Mouse (Mus musculus): ENCODE data around the gene Olfr1447. TPM values are rescaled to one million over a fixed set of nuclear protein-coding genes. Genes with fewer than 3 reads are reported as not detected.

The Olfr1447 gene
- polyA plus RNA-seq (2015; fragmentation: Nextera tagmentation; extraction: Ambion mirVana) = not detected in 2 replicates

- H3K9me3 ChIP-seq (ENCODE audit: control insufficient read depth, low read length) = no peaks in the 10 kb centered on the region
- no peaks in the 10 kb centered on the region for H3K36me3 ChIP-seq (ENCODE audit: control insufficient read depth, insufficient read depth)
- H3K4me2 ChIP-seq (ENCODE audit: low read length) = no peak within 1 kb of the TSS
- WGBS = 96% methylated on average over 1 of the region's 1 CpGs
- H3K27me3 ChIP-seq (replicated peaks; ENCODE audit: control insufficient read depth, insufficient read depth, low read length) = no peaks in the 10 kb centered on the region
- H3K4me1 ChIP-seq (replicated peaks; ENCODE audit: control insufficient read depth, insufficient read depth, low read length) = no peaks in the 10 kb centered on the region
- H3K27ac ChIP-seq (ENCODE audit: low read length) = no peak within 1 kb of the TSS
- ATAC-seq = no peak
- no peak within 1 kb of the TSS for H3K4me3 ChIP-seq (replicated peaks; ENCODE audit: low read length)
- no peak within 1 kb of the TSS for H3K9ac ChIP-seq (replicated peaks; ENCODE audit: low read depth, low read length)
Measured at GRCm38 (mm10) chr19:12903643-12904042, at the start of gene Olfr1447. Gene Olfr1447 (minus strand): TSS chr19:12903743.

GRCm38 (mm10) chr19:12949958-12950357 lies 46.4 kb upstream of the Olfr1447 start, which contains the start of gene Olfr1450:
Gene Olfr1450 (plus strand): TSS chr19:12950258.
- no peaks in the 10 kb centered on the region for H3K36me3 ChIP-seq (ENCODE audit: control insufficient read depth, insufficient read depth)
- H3K27ac ChIP-seq (ENCODE audit: low read length) = no peak within 1 kb of the TSS
- H3K4me2 ChIP-seq (ENCODE audit: low read length) = no peak within 1 kb of the TSS
- no peak for ATAC-seq
- H3K4me1 ChIP-seq (replicated peaks; ENCODE audit: control insufficient read depth, insufficient read depth, low read length) = no peaks in the 10 kb centered on the region
- WGBS = 88% methylated on average over 1 of the region's 1 CpGs
- H3K9me3 ChIP-seq (ENCODE audit: control insufficient read depth, low read length) = no peaks in the 10 kb centered on the region; the same call in 1 of the 2 replicates
- no peaks in the 10 kb centered on the region for H3K27me3 ChIP-seq (replicated peaks; ENCODE audit: control insufficient read depth, insufficient read depth, low read length)
- H3K4me3 ChIP-seq (replicated peaks; ENCODE audit: low read length) = no peak within 1 kb of the TSS
- H3K9ac ChIP-seq (replicated peaks; ENCODE audit: low read depth, low read length) = no peak within 1 kb of the TSS

GRCm38 (mm10) chr19:12930540-12930939 lies 27.0 kb upstream of the Olfr1447 start, which contains the start of gene Olfr1449:
Gene Olfr1449 (plus strand): TSS chr19:12930840.
- Histone ChIP-seq H3K4me2 (ENCODE audit: low read length) (no peak within 1 kb of the TSS), H3K4me3 (replicated peaks; ENCODE audit: low read length) (no peak within 1 kb of the TSS), H3K4me1 (replicated peaks; ENCODE audit: control insufficient read depth, insufficient read depth, low read length) (no peaks in the 10 kb centered on the region), H3K9me3 (ENCODE audit: control insufficient read depth, low read length) (peaks cover 2% of the 10 kb centered on the region; the same call in 1 of the 2 replicates), H3K27ac (ENCODE audit: low read length) (no peak within 1 kb of the TSS), H3K27me3 (replicated peaks; ENCODE audit: control insufficient read depth, insufficient read depth, low read length) (no peaks in the 10 kb centered on the region), H3K9ac (replicated peaks; ENCODE audit: low read depth, low read length) (no peak within 1 kb of the TSS), H3K36me3 (ENCODE audit: control insufficient read depth, insufficient read depth) (no peaks in the 10 kb centered on the region)
- ATAC-seq = no peak

- Histone ChIP-seq H3K9ac (replicated peaks; ENCODE audit: low read depth, low read length) (no peak within 1 kb of the TSS), H3K4me2 (ENCODE audit: low read length) (no peak within 1 kb of the TSS), H3K4me1 (replicated peaks; ENCODE audit: control insufficient read depth, insufficient read depth, low read length) (no peaks in the 10 kb centered on the region), H3K9me3 (ENCODE audit: control insufficient read depth, low read length) (no peaks in the 10 kb centered on the region), H3K4me3 (replicated peaks; ENCODE audit: low read length) (no peak within 1 kb of the TSS), H3K36me3 (ENCODE audit: control insufficient read depth, insufficient read depth) (no peaks in the 10 kb centered on the region), H3K27ac (ENCODE audit: low read length) (no peak within 1 kb of the TSS), H3K27me3 (replicated peaks; ENCODE audit: control insufficient read depth, insufficient read depth, low read length) (no peaks in the 10 kb centered on the region)
- no peak for ATAC-seq
- 81% methylated on average over 1 of the region's 1 CpGs for WGBS
Measured at GRCm38 (mm10) chr19:12924319-12924718, 20.8 kb upstream of the Olfr1447 start, which contains the start of gene Olfr1448. Gene Olfr1448 (minus strand): TSS chr19:12924419.

GRCm38 (mm10) chr19:12893424-12893823 lies 10.1 kb downstream of the Olfr1447 start, which contains the start of gene Olfr1446:
Gene Olfr1446 (minus strand): TSS chr19:12893524.
- Histone ChIP-seq H3K36me3 (ENCODE audit: control insufficient read depth, insufficient read depth) (no peaks in the 10 kb centered on the region), H3K4me1 (replicated peaks; ENCODE audit: control insufficient read depth, insufficient read depth, low read length) (no peaks in the 10 kb centered on the region), H3K4me3 (replicated peaks; ENCODE audit: low read length) (no peak within 1 kb of the TSS), H3K27me3 (replicated peaks; ENCODE audit: control insufficient read depth, insufficient read depth, low read length) (no peaks in the 10 kb centered on the region), H3K27ac (ENCODE audit: low read length) (no peak within 1 kb of the TSS), H3K4me2 (ENCODE audit: low read length) (no peak within 1 kb of the TSS), H3K9me3 (ENCODE audit: control insufficient read depth, low read length) (no peaks in the 10 kb centered on the region), H3K9ac (replicated peaks; ENCODE audit: low read depth, low read length) (no peak within 1 kb of the TSS)
- no peak for ATAC-seq
- 79% methylated on average over 1 of the region's 1 CpGs for WGBS

GRCm38 (mm10) chr19:12883555-12883954 lies 20.0 kb downstream of the Olfr1447 start, which contains the start of gene Olfr1445:
Gene Olfr1445 (plus strand): TSS chr19:12883855.
- Histone ChIP-seq H3K4me1 (replicated peaks; ENCODE audit: control insufficient read depth, insufficient read depth, low read length) (no peaks in the 10 kb centered on the region), H3K9ac (replicated peaks; ENCODE audit: low read depth, low read length) (no peak within 1 kb of the TSS), H3K9me3 (ENCODE audit: control insufficient read depth, low read length) (no peaks in the 10 kb centered on the region), H3K4me3 (replicated peaks; ENCODE audit: low read length) (no peak within 1 kb of the TSS), H3K27me3 (replicated peaks; ENCODE audit: control insufficient read depth, insufficient read depth, low read length) (no peaks in the 10 kb centered on the region), H3K27ac (ENCODE audit: low read length) (no peak within 1 kb of the TSS), H3K36me3 (ENCODE audit: control insufficient read depth, insufficient read depth) (no peaks in the 10 kb centered on the region), H3K4me2 (ENCODE audit: low read length) (no peak within 1 kb of the TSS)
- no peak for ATAC-seq
- WGBS = 84% methylated on average over 2 of the region's 2 CpGs

- H3K4me3 ChIP-seq (replicated peaks; ENCODE audit: low read length) = no peak within 1 kb of the TSS
- H3K27ac ChIP-seq (ENCODE audit: low read length) = no peak within 1 kb of the TSS
- H3K4me2 ChIP-seq (ENCODE audit: low read length) = no peak within 1 kb of the TSS
- no peaks in the 10 kb centered on the region for H3K9me3 ChIP-seq (ENCODE audit: control insufficient read depth, low read length)
- H3K4me1 ChIP-seq (replicated peaks; ENCODE audit: control insufficient read depth, insufficient read depth, low read length) = no peaks in the 10 kb centered on the region
- H3K36me3 ChIP-seq (ENCODE audit: control insufficient read depth, insufficient read depth) = no peaks in the 10 kb centered on the region
- H3K9ac ChIP-seq (replicated peaks; ENCODE audit: low read depth, low read length) = no peak within 1 kb of the TSS
- no peak for ATAC-seq
- 81% methylated on average over 1 of the region's 1 CpGs for WGBS
- H3K27me3 ChIP-seq (replicated peaks; ENCODE audit: control insufficient read depth, insufficient read depth, low read length) = no peaks in the 10 kb centered on the region
Measured at GRCm38 (mm10) chr19:12856983-12857382, 46.6 kb downstream of the Olfr1447 start, which contains the start of gene Olfr1444. Gene Olfr1444 (plus strand): TSS chr19:12857283.

Other genes with a start within 250 kb of the Olfr1447 start
- not detected in 2 replicates for gene Olfr1442, start 233.3 kb downstream of the Olfr1447 start, polyA plus RNA-seq (2015; fragmentation: Nextera tagmentation; extraction: Ambion mirVana)
- not detected in 2 replicates for gene Olfr1443, start 225.6 kb downstream of the Olfr1447 start, polyA plus RNA-seq (2015; fragmentation: Nextera tagmentation; extraction: Ambion mirVana)
- not detected in 2 replicates for gene Keg1, start 208.0 kb downstream of the Olfr1447 start, polyA plus RNA-seq (2015; fragmentation: Nextera tagmentation; extraction: Ambion mirVana)
- 1.3 and 1.5 TPM in 2 replicates for gene Cntf, start 138.1 kb downstream of the Olfr1447 start, polyA plus RNA-seq (2015; fragmentation: Nextera tagmentation; extraction: Ambion mirVana)
- gene Zfp91, start 107.6 kb downstream of the Olfr1447 start, polyA plus RNA-seq (2015; fragmentation: Nextera tagmentation; extraction: Ambion mirVana) = 13.1 and 13.3 TPM in 2 replicates
- 0.42 and 0.92 TPM in 2 replicates for gene Lpxn, start 107.5 kb downstream of the Olfr1447 start, polyA plus RNA-seq (2015; fragmentation: Nextera tagmentation; extraction: Ambion mirVana)
- gene Gm5244, start 57.1 kb downstream of the Olfr1447 start, polyA plus RNA-seq (2015; fragmentation: Nextera tagmentation; extraction: Ambion mirVana) = not detected in 2 replicates
- gene Olfr1444, start 46.5 kb downstream of the Olfr1447 start, polyA plus RNA-seq (2015; fragmentation: Nextera tagmentation; extraction: Ambion mirVana) = not detected in 2 replicates
- gene Olfr1445, start 19.9 kb downstream of the Olfr1447 start, polyA plus RNA-seq (2015; fragmentation: Nextera tagmentation; extraction: Ambion mirVana) = not detected in 2 replicates
- not detected in 2 replicates for gene Olfr1446, start 10.2 kb downstream of the Olfr1447 start, polyA plus RNA-seq (2015; fragmentation: Nextera tagmentation; extraction: Ambion mirVana)
- not detected in 2 replicates for gene Olfr1448, start 20.7 kb upstream of the Olfr1447 start, polyA plus RNA-seq (2015; fragmentation: Nextera tagmentation; extraction: Ambion mirVana)
- not detected in 2 replicates for gene Olfr1449, start 27.1 kb upstream of the Olfr1447 start, polyA plus RNA-seq (2015; fragmentation: Nextera tagmentation; extraction: Ambion mirVana)
- gene Olfr1450, start 46.5 kb upstream of the Olfr1447 start, polyA plus RNA-seq (2015; fragmentation: Nextera tagmentation; extraction: Ambion mirVana) = not detected in 2 replicates
- not detected in 2 replicates for gene Olfr1451, start 91.3 kb upstream of the Olfr1447 start, polyA plus RNA-seq (2015; fragmentation: Nextera tagmentation; extraction: Ambion mirVana)
- gene Olfr1453, start 124.6 kb upstream of the Olfr1447 start, polyA plus RNA-seq (2015; fragmentation: Nextera tagmentation; extraction: Ambion mirVana) = not detected in 2 replicates
- not detected in 2 replicates for gene Olfr1454, start 156.9 kb upstream of the Olfr1447 start, polyA plus RNA-seq (2015; fragmentation: Nextera tagmentation; extraction: Ambion mirVana)
- not detected in 2 replicates for gene Olfr1457, start 194.1 kb upstream of the Olfr1447 start, polyA plus RNA-seq (2015; fragmentation: Nextera tagmentation; extraction: Ambion mirVana)
- gene Olfr1458, start 203.0 kb upstream of the Olfr1447 start, polyA plus RNA-seq (2015; fragmentation: Nextera tagmentation; extraction: Ambion mirVana) = not detected in 2 replicates
- 0.03 TPM in 1 of 2 replicates, not detected in the other for gene Olfr1459, start 245.8 kb upstream of the Olfr1447 start, polyA plus RNA-seq (2015; fragmentation: Nextera tagmentation; extraction: Ambion mirVana)

All from forebrain, embryonic 16.5 days (tissue).